Mouse (Mus musculus) left cerebral cortex, adult 18-20 months (tissue): Measurements from ENCODE around the gene Csrp3. TPM values are rescaled to one million over a fixed set of nuclear protein-coding genes. Genes with fewer than 3 reads are reported as not detected.

ENCODE experiments used
- DNase-seq, 2 experiments: peaks; one replicate each; pipeline ENCODE4 v3.0.0; 2021 to 2022; ENCODE audit warnings: low spot score in 2 of 2, mixed read lengths in 1 of 2
- total RNA-seq, 2 experiments: library from RNA; stranded (reverse); gene quantifications; 2 replicates each; pipeline ENCODE4 v1.2.3; 2021

Csrp3 gene
- total RNA-seq, 2 experiments from 2014 or later: not detected

- DNase-seq: no peak
Observed at GRCm38 (mm10) chr7:48870144-48870543, 22.3 kb upstream of the Csrp3 start.

DNA sequence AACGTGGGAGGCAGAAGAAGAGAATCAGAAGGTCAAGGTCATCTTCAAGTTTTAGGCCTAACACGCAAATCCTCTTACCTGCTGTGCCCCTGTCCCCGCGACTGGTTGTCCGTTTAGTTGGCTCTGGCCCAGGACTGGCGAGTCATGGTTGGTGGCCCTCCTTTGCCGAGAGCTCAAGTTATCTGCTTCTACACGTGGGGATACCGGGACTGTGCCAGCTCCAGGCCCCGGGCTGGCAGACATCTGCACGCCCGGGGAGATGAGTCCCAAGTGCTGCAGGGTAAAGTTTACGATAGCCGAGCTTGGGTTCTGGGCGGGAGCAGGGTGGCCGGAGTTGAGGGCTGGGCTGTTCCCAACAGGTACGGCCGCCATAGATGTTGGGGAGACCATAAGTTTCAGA is 19.7 kb upstream of the Csrp3 start:
- no peak for DNase-seq

- DNase-seq: no peak
Observed at GRCm38 (mm10) chr7:48864671-48865458, 17.0 kb upstream of the Csrp3 start.

- no peak for DNase-seq
Observed at GRCm38 (mm10) chr7:48864199-48864598, 16.4 kb upstream of the Csrp3 start.

DNA sequence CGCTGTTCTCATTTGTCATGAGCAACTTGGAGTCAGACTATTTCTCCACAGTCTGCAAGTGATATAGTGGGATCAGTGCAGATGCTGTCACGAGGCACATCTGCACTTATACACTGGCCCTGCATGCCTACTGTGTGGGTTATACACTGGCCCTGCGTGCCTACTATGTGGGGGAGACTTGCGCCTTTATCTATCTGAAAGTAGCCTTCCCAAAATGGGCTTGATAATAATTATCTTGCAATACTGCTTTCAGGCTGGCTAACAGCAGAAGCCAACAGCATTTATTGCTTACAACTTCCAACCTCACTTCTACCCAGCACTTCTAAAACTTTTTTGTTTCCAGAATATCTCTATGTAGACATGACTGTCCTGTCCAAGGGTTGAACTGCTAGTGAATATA is 14.0 kb upstream of the Csrp3 start:
- no peak for DNase-seq

- no peak for DNase-seq
Observed at GRCm38 (mm10) chr7:48860948-48861347, 13.1 kb upstream of the Csrp3 start.

GRCm38 (mm10) chr7:48859362-48859761 is 11.5 kb upstream of the Csrp3 start:
- DNase-seq: no peak

GRCm38 (mm10) chr7:48858257-48858656 is 10.4 kb upstream of the Csrp3 start:
- no peak for DNase-seq

DNA sequence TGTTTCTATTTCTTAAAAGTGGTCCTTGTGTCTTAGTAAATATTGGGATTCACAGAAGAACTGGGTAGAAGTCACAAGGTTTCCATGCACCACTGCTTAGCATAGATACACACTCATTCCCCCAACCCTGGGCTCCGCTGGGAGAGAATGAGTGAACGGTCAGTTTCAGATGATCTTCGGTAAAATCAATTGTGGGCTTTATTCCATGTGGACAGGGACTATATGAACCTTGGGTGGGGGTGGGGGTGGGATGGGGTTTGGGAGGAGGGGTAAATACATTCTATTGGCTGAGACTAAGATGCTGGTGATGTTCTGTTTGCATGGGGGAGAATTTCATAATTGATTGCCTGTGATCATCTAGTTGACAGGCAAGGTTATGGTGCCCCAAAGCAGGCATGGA is 7.6 kb upstream of the Csrp3 start:
- no peak for DNase-seq

GRCm38 (mm10) chr7:48853496-48853895 is 5.7 kb upstream of the Csrp3 start:
- DNase-seq: no peak

DNA sequence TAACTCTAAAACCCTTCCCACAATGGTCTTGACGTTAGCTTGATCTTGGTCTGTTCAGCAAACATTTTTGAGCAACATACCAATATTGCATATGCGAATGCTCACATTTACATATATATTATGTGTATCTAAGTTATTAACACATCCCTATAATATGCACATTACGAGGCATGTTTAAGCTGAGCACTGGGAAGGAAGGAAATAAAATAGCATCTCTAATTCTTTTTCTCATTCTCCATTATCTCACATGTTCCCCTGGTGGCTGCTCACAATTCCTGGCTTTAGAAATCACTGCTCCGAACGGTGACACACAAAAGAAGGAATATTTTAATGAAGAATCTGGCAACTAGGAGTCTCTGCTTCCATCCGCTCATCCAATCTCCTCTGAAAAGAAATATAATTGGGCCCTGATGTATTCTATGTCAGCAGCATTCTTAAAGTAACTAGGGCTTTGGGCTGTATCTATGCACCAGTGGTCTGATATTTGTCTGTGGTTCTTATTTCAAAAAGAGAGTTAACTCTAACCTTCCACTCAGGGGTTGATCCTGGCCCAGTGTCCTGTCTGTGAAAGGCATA is 3.8 kb upstream of the Csrp3 start:
- DNase-seq: no peak

- DNase-seq: no peak
Observed at GRCm38 (mm10) chr7:48846755-48847154, 1.1 kb downstream of the Csrp3 start.

DNA sequence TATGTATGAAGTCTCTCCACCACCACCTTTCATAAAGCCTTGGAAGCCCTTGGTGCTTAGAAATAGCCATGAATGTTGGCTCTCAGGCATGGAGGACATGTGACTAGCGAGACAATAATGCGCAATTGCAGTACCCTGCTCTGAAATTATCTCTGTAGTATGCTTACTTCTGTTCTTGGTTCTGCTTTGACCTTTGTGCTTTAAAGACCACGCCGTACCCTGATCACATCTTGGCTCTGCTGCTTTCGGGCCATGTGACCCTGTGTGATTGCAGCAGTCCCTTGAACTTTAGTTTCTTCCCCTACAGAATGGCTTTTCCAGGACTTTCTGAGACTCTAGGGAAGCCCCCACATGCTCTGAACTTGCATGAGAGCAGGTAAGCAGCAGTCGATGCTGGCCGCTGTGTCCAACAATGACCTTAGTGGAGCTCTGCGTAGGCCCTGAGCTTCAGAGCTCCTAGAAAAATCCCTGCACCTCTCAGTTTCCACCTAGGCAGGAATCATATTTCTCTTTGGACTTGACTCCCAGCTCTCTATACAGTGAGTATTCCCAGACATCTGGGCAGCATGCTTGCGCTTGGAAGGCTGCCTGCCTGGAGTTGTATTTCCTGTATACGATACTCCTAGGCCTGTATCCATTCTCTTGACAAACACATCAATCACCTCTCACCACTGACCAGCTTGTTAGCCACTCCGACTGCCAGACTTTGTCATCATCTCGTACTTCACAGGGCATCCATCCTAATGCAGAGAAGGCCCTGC is 2.4 kb downstream of the Csrp3 start:
- DNase-seq: no peak

- no peak for DNase-seq
Observed at GRCm38 (mm10) chr7:48843541-48843940, 4.3 kb downstream of the Csrp3 start.

DNA sequence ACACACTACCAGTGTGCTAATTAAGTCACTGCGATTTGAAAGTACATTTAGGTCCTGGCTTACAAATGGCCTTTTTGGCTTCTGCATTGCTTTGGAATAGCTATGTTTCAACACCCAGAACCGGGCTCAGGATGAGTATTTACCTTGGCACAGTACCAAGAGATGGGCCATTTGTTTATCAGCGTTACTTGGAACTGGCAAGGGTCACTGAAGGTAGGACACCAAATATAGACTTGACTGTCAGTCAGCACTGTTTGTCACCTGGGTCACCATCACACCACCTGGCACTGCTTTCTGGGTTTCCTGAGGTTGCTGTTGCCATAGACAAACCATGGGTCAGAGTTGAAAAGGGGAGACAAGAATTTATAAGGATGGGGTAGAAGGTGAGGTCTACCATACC is 5.5 kb downstream of the Csrp3 start:
- no peak for DNase-seq

DNA sequence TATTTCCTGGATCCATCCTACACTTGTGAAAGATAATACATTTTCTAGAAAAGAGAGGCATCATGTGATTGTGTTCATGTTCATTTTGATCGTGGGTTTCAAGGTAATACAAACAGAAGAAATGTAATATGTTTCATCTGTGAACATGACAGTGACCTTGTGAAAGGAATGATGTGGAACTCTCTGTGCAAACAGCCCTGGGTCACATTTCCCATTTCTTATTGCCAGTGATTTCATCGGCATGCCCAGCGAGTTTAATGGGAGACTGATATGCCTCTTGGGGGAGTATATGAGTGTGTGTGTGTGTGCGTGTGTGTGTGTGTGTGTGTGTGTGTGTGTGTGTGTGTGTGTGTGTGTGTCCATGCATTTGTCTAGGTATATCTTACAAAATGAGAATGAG is 6.3 kb downstream of the Csrp3 start:
- DNase-seq: no peak

DNA sequence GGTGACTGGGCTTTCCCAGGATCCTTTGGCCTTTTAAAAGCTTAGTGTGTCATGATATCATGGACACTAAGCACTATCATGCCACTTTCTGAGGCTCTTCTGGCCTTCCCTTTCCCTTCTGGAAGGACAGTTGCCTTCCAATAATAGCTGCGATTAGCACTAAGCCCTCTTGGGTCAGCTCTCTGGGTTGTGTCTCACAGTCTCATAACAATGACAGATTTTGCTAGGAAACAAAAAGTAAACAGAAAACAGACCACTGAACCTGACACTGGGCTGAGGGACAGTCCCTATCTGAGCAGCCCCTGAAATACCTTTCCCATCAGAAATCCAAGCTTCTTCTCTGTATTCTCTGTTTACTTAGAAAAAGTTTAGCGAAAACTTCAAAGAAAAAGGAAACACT is 7.3 kb downstream of the Csrp3 start:
- DNase-seq: no peak

DNA sequence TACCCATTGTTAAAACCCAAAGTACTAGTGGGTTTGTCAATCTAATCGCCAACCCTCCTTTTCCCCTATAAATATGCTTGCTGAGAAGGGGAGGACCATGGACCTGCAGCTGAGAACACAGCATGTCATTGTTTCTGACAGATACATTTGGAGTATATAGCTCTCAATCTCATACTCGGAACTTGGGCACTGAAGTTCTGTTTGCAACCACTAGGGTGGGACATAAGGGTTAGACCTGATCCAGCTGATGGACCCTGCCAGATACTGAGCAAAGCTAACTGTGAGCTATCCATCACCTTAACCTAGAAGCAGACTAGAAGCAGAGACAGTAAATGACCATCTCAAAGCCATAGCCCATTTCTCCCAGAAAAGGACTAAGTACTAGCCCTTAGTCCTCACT is 9.4 kb downstream of the Csrp3 start:
- DNase-seq: no peak

- DNase-seq: no peak
Observed at GRCm38 (mm10) chr7:48836949-48837348, 10.9 kb downstream of the Csrp3 start.

DNA sequence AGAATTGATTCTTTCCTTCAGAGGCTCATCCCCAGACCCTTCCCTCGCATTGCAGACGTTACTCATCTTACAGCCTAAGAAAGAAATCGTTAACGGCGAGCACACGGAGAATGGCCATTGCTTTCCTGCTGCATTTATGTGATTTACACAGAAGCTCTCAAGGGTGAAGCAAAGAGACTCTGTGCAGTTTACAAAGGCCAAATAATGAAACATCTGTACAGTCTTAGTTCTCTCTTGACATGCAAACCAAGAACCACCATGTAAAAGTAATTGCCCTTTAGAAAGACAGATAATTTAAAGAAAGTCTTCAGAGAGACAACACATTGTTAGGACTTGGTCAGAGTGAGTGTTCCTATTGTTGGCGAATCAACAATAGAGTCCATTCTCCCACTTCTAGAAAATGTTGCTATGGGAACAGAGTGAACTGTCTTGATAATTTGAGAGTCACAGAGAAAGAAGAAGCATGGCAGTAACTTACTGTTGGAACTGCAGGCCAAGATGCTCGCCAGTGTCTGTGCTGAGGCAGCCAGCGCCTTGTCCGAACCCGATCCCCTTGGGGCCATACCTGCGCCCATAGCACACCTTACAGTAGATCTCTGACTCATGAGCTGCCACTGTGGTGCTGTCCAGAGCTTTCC is 12.7 kb downstream of the Csrp3 start:
- DNase-seq: no peak

GRCm38 (mm10) chr7:48834371-48834970 is 13.4 kb downstream of the Csrp3 start:
- DNase-seq: no peak
